ENCODE assay signal across 9 mouse cellular contexts in genomic region chr11:102102485-102103258, GRCm38 (mm10). TPM values are rescaled to one million over a fixed set of nuclear protein-coding genes. Genes with fewer than 3 reads are reported as not detected.
DNase-seq lines count a peak whose midpoint lies in the region; ATAC-seq and TF ChIP-seq lines count a peak whose summit lies in the region.
"Had no signal": no experiment of that assay in that cellular context is flagged by ENCODE, and none has a peak within 500 bp of the region (broad histone marks: within the 10 kb centered on the region; RNA-seq: fewer than 3 reads in every experiment).

No protein-coding gene starts in this region.

- H3K27me3 ChIP-seq in forebrain, embryonic 15.5 days, result peaks cover 32% of the 10 kb centered on the region
- H3K27me3 ChIP-seq in liver, embryonic 12.5 days (replicated peaks), result peaks cover 99% of the 10 kb centered on the region

- H3K36me3 ChIP-seq in forebrain, embryonic 15.5 days, result no peaks in the 10 kb centered on the region
- H3K36me3 ChIP-seq in liver, embryonic 12.5 days, result no peaks in the 10 kb centered on the region
- H3K36me3 ChIP-seq: lung, embryonic 15.5 days had no signal

- H3K9ac ChIP-seq in forebrain, embryonic 15.5 days (replicated peaks), result no peak overlapping the region
- no peak overlapping the region for H3K9ac ChIP-seq in liver, embryonic 12.5 days
- H3K9ac ChIP-seq: lung, embryonic 15.5 days had no signal

- 10% methylated on average over 17 of the region's 17 CpGs for WGBS in bone marrow, adult 2 months
- WGBS in forebrain, embryonic 15.5 days, result 18% methylated on average over 17 of the region's 17 CpGs
- 6% methylated on average over 17 of the region's 17 CpGs for WGBS in liver, embryonic 12.5 days (ENCODE audit: insufficient replicate concordance)

- no peak for TF ChIP-seq POLR2A in bone marrow, adult 2 months (IDR thresholded peaks at IDR 0.05; ENCODE audit: borderline replicate concordance, control insufficient read depth, low read depth, low read length)

- H3K27ac ChIP-seq in bone marrow, adult 2 months (ENCODE audit: control insufficient read depth, insufficient read depth, low read depth, low read length, poor library complexity), result no peak overlapping the region
- H3K27ac ChIP-seq in forebrain, embryonic 15.5 days (replicated peaks), result no peak overlapping the region
- no peak overlapping the region for H3K27ac ChIP-seq in liver, embryonic 12.5 days
- H3K27ac ChIP-seq: lung, embryonic 15.5 days had no signal

- no peak for ATAC-seq in CD4-positive, CD25-positive, alpha-beta regulatory T cell, adult 4 months
- 0 out of 2 replicates have a peak, but pooled peaks have one; percentile 53 for ATAC-seq in forebrain, embryonic 15.5 days (replicated peaks)
- peak; percentile 57 for ATAC-seq in liver, embryonic 12.5 days

- H3K9me3 ChIP-seq in forebrain, embryonic 15.5 days, result no peaks in the 10 kb centered on the region
- no peaks in the 10 kb centered on the region for H3K9me3 ChIP-seq in liver, embryonic 12.5 days (replicated peaks)
- H3K9me3 ChIP-seq: lung, embryonic 15.5 days had no signal

- no peak overlapping the region for H3K4me2 ChIP-seq in forebrain, embryonic 15.5 days (replicated peaks)
- peak overlapping the region; percentile 19 for H3K4me2 ChIP-seq in liver, embryonic 12.5 days
- H3K4me2 ChIP-seq: lung, embryonic 15.5 days had no signal

- H3K4me3 ChIP-seq in bone marrow, adult 2 months (replicated peaks; ENCODE audit: control insufficient read depth, low read depth, low read length), result no peak overlapping the region
- no peak overlapping the region for H3K4me3 ChIP-seq in forebrain, embryonic 15.5 days
- no peak overlapping the region for H3K4me3 ChIP-seq in liver, embryonic 12.5 days
- H3K4me3 ChIP-seq: lung, embryonic 15.5 days had no signal

- peak; percentile 69 for TF ChIP-seq CTCF in bone marrow, adult 2 months (IDR thresholded peaks at IDR 0.05; ENCODE audit: control insufficient read depth, insufficient read depth, low read length)

- H3K4me1 ChIP-seq in bone marrow, adult 2 months (ENCODE audit: control insufficient read depth, insufficient read depth, low read length), result no peaks in the 10 kb centered on the region
- peaks cover 3% of the 10 kb centered on the region for H3K4me1 ChIP-seq in forebrain, embryonic 15.5 days
- peaks cover 31% of the 10 kb centered on the region for H3K4me1 ChIP-seq in liver, embryonic 12.5 days

- peak; percentile 72 for DNase-seq in CD4-positive, CD25-positive, alpha-beta regulatory T cell, adult 2 months (ENCODE audit: low read depth, low spot score)
- DNase-seq in 416B (ENCODE audit: low read depth), result peak; percentile 60
- DNase-seq in induced T-regulatory cell, adult 2 months (ENCODE audit: low read depth), result peak; percentile 75
- DNase-seq in retina, postnatal 7 days (ENCODE audit: low read depth, low spot score), result peak; percentile 56

RNA-seq across cellular contexts. Expression of gene Ppy, which starts 1.6 kb away (rescaled TPM):
- polyA plus RNA-seq in CD4-positive, CD25-positive, alpha-beta regulatory T cell, adult 4 months (2017; shearing (Covaris generic)), result not detected
- polyA plus RNA-seq in bone marrow, adult 2 months (2011; ENCODE audit: insufficient read depth, insufficient read length, low replicate concordance, missing spikeins), result not detected in 2 replicates
- polyA plus RNA-seq in forebrain, embryonic 15.5 days (2015; fragmentation: Nextera tagmentation; extraction: Ambion mirVana), result not detected in 2 replicates
- not detected in 2 replicates for polyA plus RNA-seq in liver, embryonic 12.5 days (2016; fragmentation: Nextera tagmentation; extraction: Ambion mirVana)
- polyA plus RNA-seq: lung, embryonic 15.5 days had no signal

RNA-seq across cellular contexts. Expression of gene Pyy, which starts 5.0 kb away (rescaled TPM):
- polyA plus RNA-seq in CD4-positive, CD25-positive, alpha-beta regulatory T cell, adult 4 months (2017; shearing (Covaris generic)), result not detected
- polyA plus RNA-seq in bone marrow, adult 2 months (2011; ENCODE audit: insufficient read depth, insufficient read length, low replicate concordance, missing spikeins), result not detected in 2 replicates
- not detected in 2 replicates for polyA plus RNA-seq in forebrain, embryonic 15.5 days (2015; fragmentation: Nextera tagmentation; extraction: Ambion mirVana)
- polyA plus RNA-seq in liver, embryonic 12.5 days (2016; fragmentation: Nextera tagmentation; extraction: Ambion mirVana), result 0.32 TPM in 1 of 2 replicates, not detected in the other
- polyA plus RNA-seq: lung, embryonic 15.5 days had no signal

RNA-seq across cellular contexts. Expression of gene Mpp2, which starts 14.4 kb away (rescaled TPM):
- polyA plus RNA-seq in CD4-positive, CD25-positive, alpha-beta regulatory T cell, adult 4 months (2017; shearing (Covaris generic)), result 1 to 10 TPM; 1.3 to 3.6 TPM
- 11.9 and 18.2 TPM in 2 replicates for polyA plus RNA-seq in bone marrow, adult 2 months (2011; ENCODE audit: insufficient read depth, insufficient read length, low replicate concordance, missing spikeins)
- 19.3 and 22.7 TPM in 2 replicates for polyA plus RNA-seq in forebrain, embryonic 15.5 days (2015; fragmentation: Nextera tagmentation; extraction: Ambion mirVana)
- polyA plus RNA-seq in liver, embryonic 12.5 days (2016; fragmentation: Nextera tagmentation; extraction: Ambion mirVana), result 15.1 and 16.7 TPM in 2 replicates

RNA-seq across cellular contexts. Expression of gene Nags, which starts 42.6 kb away (rescaled TPM):
- polyA plus RNA-seq in CD4-positive, CD25-positive, alpha-beta regulatory T cell, adult 4 months (2017; shearing (Covaris generic)), result not detected
- polyA plus RNA-seq in bone marrow, adult 2 months (2011; ENCODE audit: insufficient read depth, insufficient read length, low replicate concordance, missing spikeins), result not detected in 2 replicates
- 0.10 and 0.14 TPM in 2 replicates for polyA plus RNA-seq in forebrain, embryonic 15.5 days (2015; fragmentation: Nextera tagmentation; extraction: Ambion mirVana)
- polyA plus RNA-seq in liver, embryonic 12.5 days (2016; fragmentation: Nextera tagmentation; extraction: Ambion mirVana), result 7.7 and 8.8 TPM in 2 replicates

RNA-seq across cellular contexts. Expression of gene Tmem101, which starts 53.5 kb away (rescaled TPM):
- 10 to 100 TPM; 10.8 to 19.6 TPM for polyA plus RNA-seq in CD4-positive, CD25-positive, alpha-beta regulatory T cell, adult 4 months (2017; shearing (Covaris generic))
- polyA plus RNA-seq in bone marrow, adult 2 months (2011; ENCODE audit: insufficient read depth, insufficient read length, low replicate concordance, missing spikeins), result 6.8 and 10.3 TPM in 2 replicates
- 37.4 and 41.6 TPM in 2 replicates for polyA plus RNA-seq in forebrain, embryonic 15.5 days (2015; fragmentation: Nextera tagmentation; extraction: Ambion mirVana)
- 16.3 TPM in 2 replicates for polyA plus RNA-seq in liver, embryonic 12.5 days (2016; fragmentation: Nextera tagmentation; extraction: Ambion mirVana)
